Mouse (Mus musculus) embryonic facial prominence, embryonic 11.5 days (tissue): ENCODE results near the gene St8sia2. TPM values are rescaled to one million over a fixed set of nuclear protein-coding genes. Genes with fewer than 3 reads are reported as not detected.
A peak's percentile ranks its signal among the peaks of the same experiment; 100 is the strongest.

ENCODE experiments used
- ATAC-seq: fragments of 200-750 bp; cut with Nextera tagmentation; replicated peaks from 2 replicates; pipeline ENCODE4 v1.8.0; 2017; ENCODE audit warnings: low read depth; ENCODE audit not compliant: insufficient number of reproducible peaks, low FRiP score, low TSS enrichment
- DNase-seq: peaks from one replicate; pipeline ENCODE4 v3.0.0-alpha.2; 2015; ENCODE audit warnings: low spot score
- H3K27ac ChIP-seq: fragments of 300-500 bp; sonication (generic); replicated peaks from 2 replicates; pipeline ENCODE4 v1.5.1; 2014; ENCODE audit warnings: mild to moderate bottlenecking, low read depth, low read length, control low read depth
- H3K27me3 ChIP-seq: fragments of 300-500 bp; sonication (generic); 2 replicates; pipeline ENCODE4 v1.6.1; 2014; ENCODE audit warnings: mild to moderate bottlenecking, low read length, moderate library complexity, mixed read lengths; ENCODE audit not compliant: control insufficient read depth, insufficient read depth
- H3K36me3 ChIP-seq: fragments of 300-500 bp; sonication (generic); replicated peaks from 2 replicates; pipeline ENCODE4 v1.6.1; 2014; ENCODE audit warnings: low read depth, mild to moderate bottlenecking, low read length, moderate library complexity, mixed read lengths; ENCODE audit not compliant: control insufficient read depth, insufficient read depth
- H3K4me1 ChIP-seq: fragments of 300-500 bp; sonication (generic); 2 replicates; pipeline ENCODE4 v1.6.1; 2014; ENCODE audit warnings: low read length, mixed read lengths; ENCODE audit not compliant: control insufficient read depth, insufficient read depth
- H3K4me2 ChIP-seq: fragments of 300-500 bp; sonication (generic); 2 replicates; pipeline ENCODE4 v1.6.1; 2014; ENCODE audit warnings: low read depth, mild to moderate bottlenecking, control low read depth, low read length, moderate library complexity
- H3K4me3 ChIP-seq: fragments of 300-500 bp; sonication (generic); 2 replicates; pipeline ENCODE4 v1.5.1; 2014; ENCODE audit warnings: low read depth, low read length, control low read depth
- H3K9ac ChIP-seq: fragments of 300-500 bp; sonication (generic); replicated peaks from 2 replicates; pipeline ENCODE4 v1.6.1; 2014; ENCODE audit warnings: mild to moderate bottlenecking, control low read depth, low read length
- H3K9me3 ChIP-seq: fragments of 300-500 bp; sonication (generic); replicated peaks from 2 replicates; pipeline ENCODE4 v1.6.1; 2016; ENCODE audit warnings: mild to moderate bottlenecking, low read length, inconsistent platforms, mixed read lengths; ENCODE audit not compliant: control insufficient read depth
- WGBS: fragments of 180-500 bp; shearing (Covaris S2); extraction: QIAGEN DNeasy Blood & Tissue Kit; methylation state at CpG from one replicate; pipeline ENCODE4 v1.1.7; 2014; 5-methylcytosine and 5-hydroxymethylcytosine counted together
- polyA plus RNA-seq: library from polyadenylated mRNA; unstranded; fragments of >200 nt; fragmentation: Nextera tagmentation; extraction: Ambion mirVana; gene quantifications from 2 replicates; pipeline ENCODE4 v1.2.1, GENCODE M21; 2014

The St8sia2 gene
- polyA plus RNA-seq, 1 experiment from 2014 or later, result 24.7 TPM

- Histone ChIP-seq H3K4me3 (no peak overlapping the region), H3K4me2 (no peak overlapping the region), H3K27me3 (no peaks in the 10 kb centered on the region), H3K27ac (no peak overlapping the region), H3K4me1 (no peaks in the 10 kb centered on the region), H3K9ac (no peak overlapping the region), H3K9me3 (no peaks in the 10 kb centered on the region), H3K36me3 (no peaks in the 10 kb centered on the region; the same call in 1 of the 2 replicates)
- DNase-seq (no peak), ATAC-seq (no peak)
- 71% methylated on average over 5 of the region's 5 CpGs for WGBS
Observed at GRCm38 (mm10) chr7:73954441-73954840, 59.0 kb downstream of the St8sia2 start.

DNA sequence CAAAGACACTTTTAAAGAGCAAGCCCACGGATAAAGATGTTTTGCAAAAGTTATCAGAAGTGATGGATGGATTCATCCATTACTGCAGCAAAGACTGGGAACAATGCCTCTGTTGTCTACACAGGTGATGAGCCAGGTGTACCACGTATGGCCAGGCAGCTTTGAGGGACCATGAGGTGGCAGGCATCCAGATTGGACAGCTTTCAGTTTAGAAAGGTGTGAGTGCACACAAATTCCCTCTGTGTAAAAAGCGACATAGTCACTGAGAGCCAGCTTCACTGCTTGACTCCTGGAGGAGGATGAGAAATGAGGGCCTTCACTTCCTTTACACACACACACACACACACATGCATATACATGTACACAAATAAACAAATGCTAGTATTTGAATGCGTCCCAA is 60.4 kb downstream of the St8sia2 start:
- no peaks in the 10 kb centered on the region for H3K4me1 ChIP-seq
- DNase-seq, result no peak
- WGBS, result 87% methylated on average over 4 of the region's 4 CpGs
- no peak overlapping the region for H3K27ac ChIP-seq
- H3K9ac ChIP-seq, result no peak overlapping the region
- no peaks in the 10 kb centered on the region for H3K27me3 ChIP-seq
- H3K4me3 ChIP-seq, result no peak overlapping the region
- no peak overlapping the region for H3K4me2 ChIP-seq
- no peaks in the 10 kb centered on the region for H3K9me3 ChIP-seq
- ATAC-seq, result no peak
- no peaks in the 10 kb centered on the region for H3K36me3 ChIP-seq

GRCm38 (mm10) chr7:73941640-73942039 is 71.8 kb downstream of the St8sia2 start:
- Histone ChIP-seq H3K4me2 (no peak overlapping the region), H3K27me3 (no peaks in the 10 kb centered on the region), H3K4me3 (no peak overlapping the region), H3K27ac (no peak overlapping the region), H3K4me1 (no peaks in the 10 kb centered on the region), H3K9ac (no peak overlapping the region), H3K9me3 (no peaks in the 10 kb centered on the region), H3K36me3 (peaks cover 6% of the 10 kb centered on the region)
- ATAC-seq, result peak; percentile 70
- 63% methylated on average over 4 of the region's 4 CpGs for WGBS
- peak; percentile 70 for DNase-seq

- ATAC-seq (no peak), DNase-seq (no peak)
- WGBS, result 88% methylated on average over 8 of the region's 8 CpGs
- no peak overlapping the region for H3K4me3 ChIP-seq
- H3K27me3 ChIP-seq, result no peaks in the 10 kb centered on the region
- H3K36me3 ChIP-seq, result peaks cover 6% of the 10 kb centered on the region
- H3K9ac ChIP-seq, result no peak overlapping the region
- no peaks in the 10 kb centered on the region for H3K4me1 ChIP-seq
- H3K27ac ChIP-seq, result no peak overlapping the region
- H3K4me2 ChIP-seq, result no peak overlapping the region
- H3K9me3 ChIP-seq, result no peaks in the 10 kb centered on the region
Observed at GRCm38 (mm10) chr7:73939236-73939635, 74.3 kb downstream of the St8sia2 start.

- 79% methylated on average over 7 of the region's 7 CpGs for WGBS
- ATAC-seq, result no peak
Observed at GRCm38 (mm10) chr7:73938046-73938810, 75.3 kb downstream of the St8sia2 start.

GRCm38 (mm10) chr7:73936119-73936518 is 77.4 kb downstream of the St8sia2 start:
- no peaks in the 10 kb centered on the region for H3K4me1 ChIP-seq
- H3K27ac ChIP-seq, result no peak overlapping the region
- no peak overlapping the region for H3K9ac ChIP-seq
- H3K27me3 ChIP-seq, result no peaks in the 10 kb centered on the region
- WGBS, result 62% methylated on average over 3 of the region's 3 CpGs
- ATAC-seq (no peak), DNase-seq (no peak)
- no peak overlapping the region for H3K4me3 ChIP-seq
- H3K4me2 ChIP-seq, result no peak overlapping the region
- H3K36me3 ChIP-seq, result no peaks in the 10 kb centered on the region
- H3K9me3 ChIP-seq, result no peaks in the 10 kb centered on the region

More at GRCm38 (mm10) chr7:73938046-73938810, 75.3 kb downstream of the St8sia2 start:
- H3K27me3 ChIP-seq, result no peaks in the 10 kb centered on the region
- no peak for DNase-seq
- H3K4me1 ChIP-seq, result no peaks in the 10 kb centered on the region
- H3K9me3 ChIP-seq, result no peaks in the 10 kb centered on the region
- H3K36me3 ChIP-seq, result peaks cover 6% of the 10 kb centered on the region
- no peak overlapping the region for H3K9ac ChIP-seq
- no peak overlapping the region for H3K4me3 ChIP-seq
- no peak overlapping the region for H3K4me2 ChIP-seq
- no peak overlapping the region for H3K27ac ChIP-seq

DNA sequence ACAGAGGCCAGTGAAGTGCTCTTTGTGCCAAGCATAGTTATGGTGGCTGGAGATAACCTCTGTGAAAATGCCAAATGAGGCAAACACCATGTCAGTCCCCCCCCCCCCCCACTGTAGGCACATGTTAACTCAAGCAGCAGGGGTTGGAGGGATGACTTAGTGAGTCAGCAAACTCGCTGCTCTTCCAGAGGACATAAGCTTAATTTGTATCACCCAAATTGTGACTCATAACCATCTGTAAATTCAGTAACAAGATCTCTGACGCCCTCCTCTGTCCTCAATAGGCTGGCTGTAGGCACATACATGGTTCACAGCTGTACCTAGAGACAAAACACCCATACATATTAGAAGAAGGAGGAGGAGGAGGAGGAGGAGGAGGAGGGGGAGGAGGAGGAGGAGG is 77.8 kb downstream of the St8sia2 start:
- no peak for ATAC-seq
- Histone ChIP-seq H3K27me3 (no peaks in the 10 kb centered on the region), H3K27ac (no peak overlapping the region), H3K4me3 (no peak overlapping the region), H3K4me1 (no peaks in the 10 kb centered on the region), H3K36me3 (no peaks in the 10 kb centered on the region), H3K4me2 (no peak overlapping the region), H3K9ac (no peak overlapping the region), H3K9me3 (no peaks in the 10 kb centered on the region)
- 77% methylated on average over 2 of the region's 2 CpGs for WGBS
- DNase-seq, result no peak

DNA sequence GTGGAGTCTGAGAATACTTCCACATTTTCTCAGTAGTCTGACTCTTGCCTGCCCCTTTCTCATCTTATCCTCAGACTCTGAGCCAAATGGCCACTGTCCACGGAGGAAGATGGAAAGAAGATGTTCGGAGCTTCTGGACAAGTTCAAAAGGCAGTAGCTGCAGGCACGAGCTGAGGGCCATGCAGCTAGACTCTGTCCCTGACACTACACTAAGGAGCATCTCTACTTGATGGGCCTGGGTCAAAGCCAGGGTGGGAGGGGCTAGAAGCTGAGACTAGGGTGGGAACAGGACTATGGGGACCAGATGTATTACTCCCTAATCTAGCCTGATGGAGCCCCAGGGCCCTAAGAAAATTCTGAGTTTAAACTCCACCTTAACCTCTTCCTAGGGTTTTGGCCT is 80.5 kb downstream of the St8sia2 start:
- Histone ChIP-seq H3K9ac (no peak overlapping the region), H3K27ac (no peak overlapping the region), H3K27me3 (no peaks in the 10 kb centered on the region), H3K4me1 (no peaks in the 10 kb centered on the region), H3K4me3 (no peak overlapping the region), H3K4me2 (no peak overlapping the region), H3K36me3 (no peaks in the 10 kb centered on the region), H3K9me3 (no peaks in the 10 kb centered on the region)
- DNase-seq (no peak), ATAC-seq (no peak)
- WGBS, result 83% methylated on average over 3 of the region's 3 CpGs
